In the genomic region with DNA sequence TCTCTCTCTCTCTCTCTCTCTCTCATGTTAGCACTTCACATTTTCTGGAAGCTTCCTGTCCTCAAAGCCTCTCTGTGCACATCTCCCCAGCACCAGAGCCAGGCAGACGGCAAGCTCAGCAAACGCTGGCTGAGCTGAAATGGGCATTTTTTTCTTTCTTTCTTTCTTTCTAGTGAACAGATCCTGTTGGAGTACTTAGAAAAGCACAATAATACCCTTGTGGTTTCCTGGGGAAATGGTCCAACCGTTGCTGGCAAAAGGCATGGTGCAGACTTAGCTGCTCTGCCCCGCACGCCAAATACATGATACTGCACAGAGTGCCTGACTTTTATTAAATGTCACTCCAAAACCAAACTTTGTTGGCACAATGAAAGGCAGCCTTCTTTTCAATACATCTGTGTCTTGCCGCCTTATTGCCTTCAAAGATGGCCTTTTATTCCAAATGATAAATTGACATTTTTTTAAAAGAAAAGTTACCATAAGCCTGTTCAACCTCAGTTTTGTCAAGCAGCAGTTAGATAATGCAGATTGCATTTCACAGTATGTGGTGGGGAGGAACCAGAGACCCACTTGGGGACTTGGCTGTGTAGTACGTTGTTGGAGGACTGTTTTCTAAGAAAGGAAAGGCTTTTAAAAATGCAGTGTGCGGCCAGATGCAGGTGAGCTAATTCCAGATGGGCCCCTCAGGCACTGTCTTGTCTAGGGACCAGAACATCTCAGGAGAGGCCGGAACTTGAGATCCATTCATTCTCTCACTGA, we compare ENCODE assay signal across 10 mouse cellular contexts. TPM values are rescaled to one million over a fixed set of nuclear protein-coding genes. Genes with fewer than 3 reads are reported as not detected.
A peak's percentile ranks its signal among the peaks of the same experiment; 100 is the strongest.
DNase-seq lines count a peak whose midpoint lies in the region; ATAC-seq lines count a peak whose summit lies in the region.
"Had no signal": no experiment of that assay in that cellular context is flagged by ENCODE, and none has a peak within 500 bp of the region (broad histone marks: within the 10 kb centered on the region; RNA-seq: fewer than 3 reads in every experiment).

No protein-coding gene starts in this region.

- no peaks in the 10 kb centered on the region for H3K27me3 ChIP-seq in embryonic facial prominence, embryonic 11.5 days (ENCODE audit: control insufficient read depth, insufficient read depth, low read length)
- peaks cover 4% of the 10 kb centered on the region; the same call in 1 of the 2 replicates for H3K27me3 ChIP-seq in heart, embryonic 13.5 days (replicated peaks)
- no peaks in the 10 kb centered on the region for H3K27me3 ChIP-seq in midbrain, embryonic 11.5 days (ENCODE audit: control insufficient read depth, insufficient read depth, low read length)

- no peaks in the 10 kb centered on the region for H3K9me3 ChIP-seq in embryonic facial prominence, embryonic 11.5 days (replicated peaks; ENCODE audit: control insufficient read depth, low read length)
- no peaks in the 10 kb centered on the region for H3K9me3 ChIP-seq in heart, embryonic 13.5 days
- H3K9me3 ChIP-seq in midbrain, embryonic 11.5 days (ENCODE audit: control insufficient read depth, low read length), result no peaks in the 10 kb centered on the region
- H3K9me3 ChIP-seq: midbrain, embryonic 12.5 days had no signal

- H3K27ac ChIP-seq in embryonic facial prominence, embryonic 11.5 days (replicated peaks; ENCODE audit: low read depth, low read length), result peak overlapping the region; percentile 41; the same call in 1 of the 2 replicates
- H3K27ac ChIP-seq in heart, embryonic 13.5 days (replicated peaks), result 0 out of 2 replicates have a peak overlapping the region, but pooled peaks have one; percentile 33
- H3K27ac ChIP-seq in midbrain, embryonic 11.5 days (ENCODE audit: low read depth, low read length), result no peak overlapping the region
- H3K27ac ChIP-seq: midbrain, embryonic 12.5 days had no signal

- no peak for ATAC-seq in embryonic facial prominence, embryonic 11.5 days (replicated peaks; ENCODE audit: insufficient number of reproducible peaks, low FRiP score, low TSS enrichment, low read depth)
- no peak for ATAC-seq in heart, embryonic 13.5 days (ENCODE audit: extremely low read depth, insufficient number of reproducible peaks, low FRiP score, low TSS enrichment)
- ATAC-seq in midbrain, embryonic 11.5 days (ENCODE audit: low FRiP score), result no peak
- ATAC-seq in megakaryocyte-erythroid progenitor cell, adult 5-6 weeks (replicated peaks; ENCODE audit: low FRiP score, low TSS enrichment, poor library complexity, severe bottlenecking), result no peak

- 58% methylated on average over 9 of the region's 9 CpGs for WGBS in embryonic facial prominence, embryonic 11.5 days
- WGBS in heart, embryonic 13.5 days, result 72% methylated on average over 9 of the region's 9 CpGs
- WGBS in midbrain, embryonic 11.5 days, result 69% methylated on average over 9 of the region's 9 CpGs

- H3K4me3 ChIP-seq in embryonic facial prominence, embryonic 11.5 days (ENCODE audit: low read depth, low read length), result no peak overlapping the region
- no peak overlapping the region for H3K4me3 ChIP-seq in heart, embryonic 13.5 days
- H3K4me3 ChIP-seq in midbrain, embryonic 11.5 days (ENCODE audit: low read depth, low read length), result no peak overlapping the region
- H3K4me3 ChIP-seq: midbrain, embryonic 12.5 days had no signal

- H3K9ac ChIP-seq in embryonic facial prominence, embryonic 11.5 days (replicated peaks; ENCODE audit: low read length), result no peak overlapping the region; the same call in 1 of the 2 replicates
- no peak overlapping the region for H3K9ac ChIP-seq in heart, embryonic 13.5 days
- H3K9ac ChIP-seq in midbrain, embryonic 11.5 days (ENCODE audit: low read length), result no peak overlapping the region
- H3K9ac ChIP-seq: midbrain, embryonic 12.5 days had no signal

- DNase-seq in layer of hippocampus, adult 11-12 months (ENCODE audit: low spot score), result peak; percentile 48
- DNase-seq in layer of hippocampus, adult 9-10 months (ENCODE audit: low spot score), result no peak
- DNase-seq in embryonic facial prominence, embryonic 11.5 days (ENCODE audit: low spot score), result no peak
- peak; percentile 77 for DNase-seq in midbrain, embryonic 11.5 days (ENCODE audit: low spot score, missing footprints)
- no peak for DNase-seq in kidney, adult 9 months
- no peak for DNase-seq in spleen, postnatal 36 days (ENCODE audit: low spot score in 2 of 2)

- peaks cover 8% of the 10 kb centered on the region for H3K4me1 ChIP-seq in embryonic facial prominence, embryonic 11.5 days (ENCODE audit: control insufficient read depth, insufficient read depth, low read length)
- peaks cover 12% of the 10 kb centered on the region for H3K4me1 ChIP-seq in heart, embryonic 13.5 days
- peaks cover 22% of the 10 kb centered on the region for H3K4me1 ChIP-seq in midbrain, embryonic 11.5 days (ENCODE audit: control insufficient read depth, insufficient read depth, low read length)

- no peak overlapping the region for H3K4me2 ChIP-seq in embryonic facial prominence, embryonic 11.5 days (ENCODE audit: low read depth, low read length)
- no peak overlapping the region for H3K4me2 ChIP-seq in heart, embryonic 13.5 days
- no peak overlapping the region for H3K4me2 ChIP-seq in midbrain, embryonic 11.5 days
- H3K4me2 ChIP-seq: midbrain, embryonic 12.5 days had no signal

- no peaks in the 10 kb centered on the region for H3K36me3 ChIP-seq in embryonic facial prominence, embryonic 11.5 days (replicated peaks; ENCODE audit: control insufficient read depth, insufficient read depth, low read depth, low read length)
- H3K36me3 ChIP-seq in heart, embryonic 13.5 days, result no peaks in the 10 kb centered on the region
- no peaks in the 10 kb centered on the region for H3K36me3 ChIP-seq in midbrain, embryonic 11.5 days (ENCODE audit: control insufficient read depth, insufficient read depth, low read length)
- H3K36me3 ChIP-seq: midbrain, embryonic 12.5 days had no signal

RNA-seq across cellular contexts. Expression of a gene that starts 46.9 kb away (rescaled TPM):
- polyA plus RNA-seq in embryonic facial prominence, embryonic 11.5 days (2014; fragmentation: Nextera tagmentation; extraction: Ambion mirVana), result not detected in 2 replicates
- not detected in 2 replicates for polyA plus RNA-seq in heart, embryonic 13.5 days (2015; fragmentation: Nextera tagmentation; extraction: Ambion mirVana)
- not detected in 2 replicates for polyA plus RNA-seq in midbrain, embryonic 11.5 days (2014; fragmentation: Nextera tagmentation; extraction: Ambion mirVana)
- total RNA-seq in megakaryocyte-erythroid progenitor cell, adult 5-6 weeks (2014; fragmentation: Nextera tagmentation), result not detected in 2 replicates
- not detected in 2 replicates for total RNA-seq in megakaryocyte-erythroid progenitor cell, adult 5-6 weeks (2017)
- polyA plus RNA-seq: gonadal fat pad, adult 2 months; midbrain, embryonic 12.5 days had no signal

Comparison
In these comparisons a context has a peak if more than half of its experiments do, and no peak if none do; other contexts are left out.
1. DNase-seq: peak in layer of hippocampus, adult 11-12 months (single experiment) and midbrain, embryonic 11.5 days (single experiment); none in layer of hippocampus, adult 9-10 months (single experiment), embryonic facial prominence, embryonic 11.5 days (single experiment), kidney, adult 9 months (single experiment) and spleen, postnatal 36 days (0 of 2).